Mouse (Mus musculus): ENCODE measurements around the gene Gm40193.
"Not testable (repeated sequence)": the region's sequence is repeated elsewhere in the genome, so short reads cannot be mapped to it uniquely, and the experiment has no call there.

Gm40193 gene

DNA sequence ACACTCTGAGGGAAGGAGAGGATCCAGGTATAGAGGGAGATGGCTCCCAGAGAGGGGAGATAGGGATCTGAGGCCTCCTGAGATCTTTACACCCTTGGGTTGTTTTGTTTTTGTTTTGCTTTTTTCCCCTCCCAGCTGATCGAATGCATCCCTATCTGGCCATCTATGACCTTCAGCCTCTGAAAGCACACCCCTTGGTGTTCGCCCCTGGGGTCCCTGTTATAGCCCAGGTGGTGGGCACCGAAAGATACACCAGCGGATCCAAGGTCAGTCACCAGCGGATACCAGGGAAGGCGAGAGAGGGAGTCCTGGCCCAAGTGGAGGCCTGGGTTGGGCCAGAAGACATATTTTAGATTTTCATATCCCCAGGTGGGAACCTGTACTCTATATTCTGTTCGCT is 8.2 kb upstream of the Gm40193 start:
- DNase-seq (ENCODE audit: low spot score): no peak

DNA sequence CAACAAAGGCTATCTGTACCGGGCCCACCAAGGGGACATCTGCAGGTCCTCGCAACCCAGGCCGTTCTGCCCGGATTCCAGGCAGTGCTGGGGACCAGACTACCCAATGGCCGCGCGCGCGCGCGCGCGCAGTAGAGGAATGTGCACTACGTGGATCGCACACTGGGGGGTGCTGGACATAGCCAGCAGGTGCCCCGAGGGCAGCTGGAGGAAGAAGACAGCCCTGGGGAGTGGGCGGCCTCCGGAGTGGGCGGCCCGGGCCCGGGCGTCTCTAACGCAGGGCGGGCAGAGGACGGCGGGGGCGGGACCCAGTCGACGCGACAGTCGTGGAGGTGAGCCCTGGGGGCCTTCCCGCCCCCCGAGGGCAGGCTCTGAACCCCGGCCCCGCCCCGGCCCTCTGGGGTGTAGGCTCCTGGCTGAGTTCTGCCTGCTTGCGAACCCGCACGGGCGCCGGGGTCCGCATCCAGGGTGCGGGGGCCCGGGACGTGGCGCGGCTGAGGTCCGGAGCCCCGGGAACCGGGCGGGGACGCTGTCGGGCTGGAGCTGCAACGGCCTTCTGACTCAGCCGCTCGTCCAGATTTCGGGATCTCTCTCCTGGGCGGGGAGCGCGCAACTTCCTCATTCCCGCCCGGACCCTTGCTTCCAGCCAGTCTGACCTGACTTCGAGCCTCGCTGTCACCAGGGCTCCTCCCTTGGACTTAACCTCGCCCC is 7.3 kb upstream of the Gm40193 start, which contains the start of gene Pld2:
Gene Pld2 (plus strand): TSS at position 188 of the 711 bp plus-strand sequence.
- DNase-seq (ENCODE audit: low spot score): peak; percentile 79

DNA sequence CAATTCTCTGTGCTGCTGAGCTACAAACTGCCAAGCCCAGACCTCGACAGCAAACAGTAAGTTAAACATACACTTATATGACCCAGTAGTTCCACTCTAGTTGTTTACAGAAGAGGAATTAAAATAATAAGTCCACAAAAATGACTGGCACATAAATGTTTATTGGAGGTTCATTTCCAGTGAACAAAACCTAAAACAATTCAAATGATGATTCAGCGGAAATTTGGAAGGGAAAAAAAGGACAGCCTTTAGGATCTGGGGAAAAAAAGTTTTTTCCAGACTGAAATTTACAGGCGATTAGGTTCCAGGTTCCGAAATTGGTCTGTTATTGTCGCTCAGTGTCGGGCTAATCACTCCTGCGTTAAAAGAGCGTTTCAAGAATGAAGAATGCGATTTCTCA is 6.7 kb upstream of the Gm40193 start:
- DNase-seq (ENCODE audit: low spot score): no peak

DNA sequence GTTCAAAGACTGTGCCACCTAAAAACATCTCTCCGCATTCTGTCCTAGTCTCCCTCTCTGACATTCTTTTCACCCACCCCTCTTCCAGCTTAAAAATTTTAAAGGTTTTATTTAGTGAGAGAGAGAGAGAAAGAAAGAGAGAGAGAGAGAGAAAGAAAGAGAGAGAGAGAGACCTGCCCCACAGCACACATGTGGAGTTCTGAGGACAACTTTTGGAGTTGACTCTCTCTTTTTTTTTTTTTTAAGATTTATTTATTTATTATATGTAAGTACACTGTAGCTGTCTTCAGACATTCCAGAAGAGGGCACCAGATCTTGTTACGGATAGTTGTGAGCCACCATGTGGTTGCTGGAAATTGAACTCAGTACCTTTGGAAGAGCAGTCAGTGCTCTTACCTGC is 1.7 kb downstream of the Gm40193 start:
- DNase-seq (ENCODE audit: low spot score): not testable (repeated sequence)

DNA sequence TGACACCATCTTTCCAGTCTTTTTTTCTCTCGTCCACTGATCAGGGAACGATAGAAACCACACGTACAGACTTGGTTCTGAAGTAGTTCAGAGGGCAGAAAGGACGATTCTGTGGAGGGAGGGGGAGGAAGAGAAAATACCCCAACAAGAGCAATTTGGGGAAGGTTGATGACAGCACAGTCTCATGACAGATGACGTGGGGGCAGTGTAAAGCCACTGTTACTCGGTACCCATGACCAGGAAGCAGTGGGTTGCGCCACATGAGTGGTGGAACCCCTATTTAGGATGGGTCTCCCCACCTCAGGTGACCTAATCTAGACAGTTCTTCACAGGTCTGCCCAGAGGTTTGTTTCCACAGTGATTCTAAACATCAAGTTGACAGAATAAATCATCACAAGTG is 4.1 kb downstream of the Gm40193 start:
- no peak for DNase-seq (ENCODE audit: low spot score)

DNA sequence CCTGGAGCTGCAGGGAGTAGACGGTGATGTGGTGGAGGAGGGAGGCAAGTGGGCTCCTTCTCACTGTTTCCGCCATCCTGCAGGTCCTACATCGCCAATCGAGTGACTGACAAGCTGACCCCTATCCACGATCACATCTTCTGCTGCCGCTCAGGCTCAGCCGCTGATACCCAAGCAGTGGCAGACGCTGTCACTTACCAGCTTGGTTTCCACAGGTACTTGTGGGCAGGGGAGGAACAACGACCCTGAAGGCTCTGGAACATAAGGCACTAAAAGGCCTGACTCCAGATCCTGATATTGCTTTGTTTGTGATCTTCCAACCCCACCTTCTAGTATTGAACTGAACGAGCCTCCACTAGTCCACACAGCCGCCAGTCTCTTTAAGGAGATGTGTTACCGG is 6.5 kb downstream of the Gm40193 start:
- no peak for DNase-seq (ENCODE audit: low spot score)

DNA sequence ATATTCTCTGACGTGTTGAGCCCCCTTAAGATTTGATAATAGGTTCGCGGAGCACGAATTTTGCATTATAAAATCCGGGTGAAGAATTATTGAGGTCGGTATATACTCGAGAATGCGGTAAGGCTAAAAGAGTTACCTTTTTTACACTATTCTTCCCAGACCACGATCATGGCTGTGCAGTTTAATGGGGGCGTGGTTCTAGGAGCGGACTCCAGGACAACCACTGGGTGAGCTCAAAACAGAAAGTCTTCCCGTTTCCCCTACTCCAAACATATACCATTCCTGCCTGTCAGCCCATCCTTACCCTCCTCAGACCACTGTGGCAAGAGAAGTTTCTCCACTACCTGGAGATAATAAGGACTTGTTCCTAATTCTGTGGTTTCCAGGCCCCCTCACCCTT is 7.0 kb downstream of the Gm40193 start:
- DNase-seq (ENCODE audit: low spot score): no peak

DNA sequence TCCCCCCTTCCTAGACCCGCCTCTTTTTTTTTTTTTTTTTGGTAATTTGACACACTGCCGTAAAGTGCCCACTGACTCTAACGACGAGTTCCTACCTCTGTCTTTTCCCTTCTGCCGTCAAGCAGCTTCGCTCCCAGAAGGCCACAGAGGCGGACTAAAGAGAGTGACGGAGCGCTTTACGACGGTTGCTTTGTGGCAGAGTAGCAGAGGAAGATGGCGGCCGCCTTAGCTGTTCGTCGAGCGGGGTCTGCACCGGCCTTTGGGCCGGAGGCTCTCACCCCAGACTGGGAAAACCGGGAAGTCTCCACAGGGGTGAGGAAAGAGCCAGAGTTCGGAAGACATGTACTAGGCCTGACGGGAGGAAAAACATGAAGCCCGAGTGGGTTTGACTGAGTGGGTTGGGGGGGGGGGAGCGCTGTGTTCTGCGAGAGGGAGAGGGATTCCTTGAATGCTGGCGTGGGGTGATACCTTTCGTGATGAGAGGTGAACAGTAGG is 7.5 kb downstream of the Gm40193 start, which contains the start of gene Psmb6:
Gene Psmb6 (plus strand): TSS at position 184 of the 495 bp plus-strand sequence.
- DNase-seq (ENCODE audit: low spot score): peak; percentile 74

DNA sequence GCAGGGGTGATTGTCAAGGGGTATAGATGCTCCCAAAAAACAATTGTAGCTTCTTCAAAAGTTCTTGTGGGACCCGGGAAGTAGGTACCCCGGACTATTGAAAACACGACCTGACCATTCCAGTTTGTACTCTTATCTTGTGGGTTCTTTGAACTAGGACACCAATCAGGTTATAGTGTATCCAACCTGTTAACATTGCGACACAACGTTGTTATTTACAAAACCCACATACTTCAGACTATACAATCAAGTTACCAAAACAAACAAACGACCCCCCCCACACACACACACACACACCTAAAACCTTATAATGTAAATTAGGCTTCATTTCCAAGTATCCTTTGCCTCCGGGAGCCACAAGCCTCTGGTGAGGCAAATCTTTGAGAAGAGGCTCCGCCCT is 8.0 kb downstream of the Gm40193 start:
- DNase-seq (ENCODE audit: low spot score): no peak

DNA sequence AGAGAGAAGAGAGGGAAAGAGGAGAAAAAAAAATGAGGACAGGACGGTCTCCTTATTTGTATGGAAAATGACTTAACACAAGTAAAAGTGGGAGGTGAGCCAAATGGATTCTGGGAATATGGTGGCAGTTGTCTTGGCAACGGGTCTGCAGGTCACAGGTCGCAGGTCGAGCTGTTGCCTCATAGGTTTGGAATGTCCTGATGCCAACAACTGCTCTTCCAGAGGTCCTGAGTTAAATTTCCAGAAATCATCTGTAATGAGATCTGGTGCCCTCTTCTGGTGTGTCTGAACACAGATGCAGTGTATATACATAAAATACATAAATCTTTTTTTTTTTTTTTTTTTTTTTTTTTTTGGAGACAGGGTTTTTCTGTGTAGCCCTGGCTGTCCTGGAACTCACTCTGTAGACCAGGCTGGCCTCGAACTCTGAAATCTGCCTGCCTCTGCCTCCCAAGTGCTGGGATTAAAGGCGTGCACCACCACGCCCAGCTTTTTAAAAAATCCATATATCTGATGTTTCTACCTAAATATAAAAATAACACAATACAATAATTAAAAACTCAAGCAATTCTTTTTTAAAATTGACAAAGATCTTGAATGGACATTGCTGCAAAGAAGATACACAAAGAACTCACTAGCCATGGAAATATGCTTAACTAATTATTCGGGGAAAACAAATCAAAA is 9.3 kb downstream of the Gm40193 start:
- not testable (repeated sequence) for DNase-seq (ENCODE audit: low spot score)

DNA sequence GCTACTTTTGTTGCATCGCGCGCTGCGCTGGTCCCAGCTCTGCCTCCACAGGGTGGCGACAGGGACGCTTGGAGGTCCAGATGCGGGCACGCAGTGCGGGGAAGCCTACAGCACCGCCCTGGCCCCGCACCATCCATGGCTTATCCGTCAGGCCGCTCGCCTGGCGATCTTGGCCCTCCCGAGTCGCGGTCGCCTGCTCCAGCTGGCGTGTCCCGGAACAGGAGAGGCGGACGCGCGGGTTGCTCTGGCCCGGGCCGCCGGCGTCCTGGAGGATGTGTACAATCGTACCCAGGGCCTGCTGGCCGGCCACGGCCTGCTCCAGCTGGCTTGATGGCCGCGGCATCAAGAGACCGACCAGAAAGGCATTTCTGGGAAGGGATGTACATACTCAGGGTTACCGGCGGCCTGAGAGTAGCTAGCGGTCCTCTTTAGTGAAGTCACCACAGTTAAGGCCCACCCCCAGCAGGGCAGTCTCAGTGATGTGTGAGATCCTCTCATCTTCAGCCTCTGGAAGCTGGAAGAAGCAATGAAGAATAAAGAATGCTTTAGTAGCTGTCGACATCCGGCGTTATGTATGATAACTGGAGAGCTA is 12.5 kb downstream of the Gm40193 start:
- peak; percentile 32 for DNase-seq (ENCODE audit: low spot score)

DNA sequence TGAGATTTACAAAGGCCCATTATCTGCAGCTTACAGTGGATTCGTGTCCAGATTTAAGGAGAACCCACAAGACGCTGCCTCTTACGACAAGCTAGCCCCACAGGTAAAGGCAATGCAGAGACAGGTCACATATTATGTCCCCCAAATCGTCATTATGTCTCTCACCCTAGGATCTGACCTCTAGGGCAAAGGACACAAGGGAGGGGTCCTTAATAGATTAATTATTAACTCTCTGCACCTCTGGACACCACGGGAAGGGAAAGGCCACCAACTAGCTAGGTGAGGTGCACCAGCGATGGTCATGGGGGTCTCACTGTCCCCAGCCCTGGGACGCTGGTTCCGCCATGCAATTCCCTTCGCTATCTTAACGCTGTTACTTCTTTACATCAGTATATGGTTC is 13.8 kb downstream of the Gm40193 start, which contains the start of gene Gltpd2:
Gene Gltpd2 (plus strand): TSS at position 274 of the 400 bp plus-strand sequence.
- DNase-seq (ENCODE audit: low spot score): no peak

DNA sequence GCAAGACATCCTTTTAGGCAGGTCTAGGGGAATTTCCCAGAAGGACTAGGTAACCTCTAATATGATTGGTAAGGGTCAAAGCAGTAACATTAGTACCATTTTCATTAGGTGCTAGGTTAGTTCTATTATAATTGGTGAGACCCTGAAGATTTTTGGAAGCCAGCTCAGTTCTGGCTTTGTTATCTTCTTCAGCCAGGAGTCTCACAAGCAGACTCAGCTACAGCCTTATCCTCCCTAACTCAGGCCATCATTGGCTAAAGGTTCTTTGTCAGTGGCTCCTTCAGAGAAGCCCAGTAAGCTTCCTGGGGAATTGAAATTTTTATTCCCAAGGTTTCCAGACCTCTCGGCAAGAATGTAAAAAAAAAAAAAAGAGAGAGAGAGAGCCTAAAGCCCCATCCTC is 14.3 kb downstream of the Gm40193 start:
- DNase-seq (ENCODE audit: low spot score): no peak

DNA sequence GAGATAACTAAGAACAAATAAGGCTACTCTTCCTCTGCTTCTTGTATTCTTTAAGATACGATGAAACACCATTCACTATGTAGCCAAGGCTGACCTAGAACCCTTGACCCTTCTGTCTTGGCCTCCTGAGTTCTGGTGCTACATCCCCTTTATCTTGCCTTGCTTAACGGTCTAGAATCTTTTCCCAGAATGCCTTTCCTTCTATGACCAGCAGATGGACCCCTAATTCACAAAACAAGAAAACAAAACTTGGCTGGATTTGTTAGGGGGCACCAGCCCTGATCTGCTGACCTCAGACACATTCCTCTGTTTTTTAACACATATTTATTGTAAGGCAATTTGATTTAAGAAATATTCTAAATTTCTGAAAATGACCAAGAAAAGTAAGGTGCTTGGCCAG is 16.4 kb downstream of the Gm40193 start:
- no peak for DNase-seq (ENCODE audit: low spot score)

DNA sequence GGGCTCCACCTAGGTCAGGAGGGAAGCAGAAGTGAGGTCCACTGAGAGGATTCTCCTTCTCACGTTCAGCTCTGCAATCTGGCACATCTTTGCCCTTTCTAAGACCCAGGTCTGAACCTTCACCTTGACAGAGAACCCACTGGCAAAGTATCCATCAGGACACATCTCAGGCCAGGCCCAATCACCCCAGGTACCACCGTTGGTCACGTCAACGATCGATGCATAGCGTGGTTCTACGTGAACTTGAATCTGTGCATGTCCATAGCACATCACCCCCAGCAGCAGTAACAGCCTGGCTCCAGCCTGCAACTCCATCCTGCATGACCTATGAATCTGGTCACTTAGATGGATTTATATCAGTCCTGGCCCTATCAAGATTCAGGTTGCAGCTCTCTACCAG is 18.5 kb downstream of the Gm40193 start, which contains the start of gene Vmo1:
Gene Vmo1 (minus strand): TSS at position 329 of the 400 bp plus-strand sequence.
- no peak for DNase-seq (ENCODE audit: low spot score)

DNA sequence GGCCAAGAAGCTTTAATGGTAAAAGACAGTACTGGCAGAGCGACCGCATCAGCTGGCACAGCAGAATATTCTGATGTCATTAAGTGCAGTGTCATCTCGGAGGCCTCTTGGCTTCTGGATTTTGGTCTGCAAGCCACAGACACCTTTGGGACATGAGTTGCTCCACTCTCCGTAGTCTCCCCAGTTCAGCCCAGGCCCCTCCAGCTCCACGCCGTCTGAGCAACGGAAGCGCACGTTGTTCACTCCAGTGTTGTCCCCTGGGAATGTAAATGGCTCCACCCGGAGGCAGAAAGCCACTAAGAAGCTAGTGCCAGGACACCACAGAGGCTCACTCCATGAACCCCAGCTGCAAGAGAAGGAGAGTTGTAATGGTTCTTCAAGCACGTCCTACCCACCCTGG is 19.2 kb downstream of the Gm40193 start:
- no peak for DNase-seq (ENCODE audit: low spot score)

DNA sequence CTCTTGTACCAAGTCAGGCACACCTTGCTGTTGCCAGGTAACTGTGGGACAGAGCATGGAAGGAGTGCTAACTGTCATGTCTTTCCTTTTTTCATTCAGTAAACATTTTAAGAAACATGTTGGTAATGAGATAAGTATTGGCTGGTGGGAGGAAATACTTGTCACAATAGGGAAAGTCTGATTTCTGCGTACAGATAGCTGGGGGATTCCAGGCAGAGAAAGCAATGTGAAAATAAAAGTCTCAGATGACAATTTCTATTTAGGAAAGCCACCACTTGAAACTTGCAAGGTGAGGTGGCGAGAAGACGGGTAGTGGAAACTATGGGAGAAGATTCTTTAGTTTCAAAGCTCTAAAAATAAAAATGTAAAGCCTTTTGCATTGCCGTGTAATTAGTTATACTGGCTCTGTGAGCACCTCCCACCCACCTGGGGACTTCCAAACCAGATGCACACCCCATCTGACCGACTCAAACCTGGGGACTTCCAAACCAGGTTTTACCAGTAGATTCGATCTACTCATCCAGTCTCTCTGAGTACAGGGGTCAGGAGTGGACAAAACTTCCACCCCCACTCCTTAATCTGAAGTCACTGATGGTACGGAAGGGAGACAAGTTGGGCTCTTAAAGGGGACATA is 19.9 kb downstream of the Gm40193 start:
- DNase-seq (ENCODE audit: low spot score): no peak

DNA sequence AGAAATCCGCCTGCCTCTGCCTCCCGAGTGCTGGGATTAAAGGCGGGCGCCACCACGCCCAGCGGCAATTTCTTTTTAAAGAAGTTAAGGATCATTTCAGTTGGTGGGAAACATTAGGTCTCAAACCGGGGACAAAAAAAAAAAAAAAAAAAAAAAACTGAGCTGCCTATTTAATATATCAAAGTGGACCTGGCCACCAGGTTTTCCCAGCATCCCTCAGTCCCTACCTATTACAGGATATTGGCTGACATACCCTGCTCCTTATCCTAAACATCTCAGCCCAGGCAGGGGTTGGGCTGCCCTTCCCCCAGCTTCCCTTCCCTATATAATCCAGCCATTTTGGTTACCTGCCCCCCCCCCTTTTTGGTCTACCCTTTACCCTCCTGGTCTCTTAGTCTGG is 20.9 kb downstream of the Gm40193 start:
- no peak for DNase-seq (ENCODE audit: low spot score)

DNA sequence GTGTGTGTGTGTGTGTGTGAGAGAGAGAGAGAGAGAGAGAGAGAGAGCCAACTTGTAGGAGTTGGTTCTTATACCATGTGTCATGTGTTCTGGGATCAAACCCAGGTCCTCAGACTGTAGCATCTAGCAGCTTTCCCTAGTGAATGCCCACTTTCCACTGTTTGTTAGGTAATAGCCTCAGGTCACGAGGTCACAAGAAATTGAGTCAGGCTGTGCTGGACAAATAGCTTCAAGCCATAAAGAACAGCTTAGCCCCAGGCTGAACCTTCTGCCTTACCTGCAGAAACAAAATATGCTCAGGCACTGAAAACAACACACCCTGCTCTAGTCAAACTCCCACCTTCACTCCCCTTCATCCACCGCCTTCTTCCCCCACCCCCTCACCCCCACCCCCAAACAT is 21.5 kb downstream of the Gm40193 start:
- DNase-seq (ENCODE audit: low spot score): no peak

DNA sequence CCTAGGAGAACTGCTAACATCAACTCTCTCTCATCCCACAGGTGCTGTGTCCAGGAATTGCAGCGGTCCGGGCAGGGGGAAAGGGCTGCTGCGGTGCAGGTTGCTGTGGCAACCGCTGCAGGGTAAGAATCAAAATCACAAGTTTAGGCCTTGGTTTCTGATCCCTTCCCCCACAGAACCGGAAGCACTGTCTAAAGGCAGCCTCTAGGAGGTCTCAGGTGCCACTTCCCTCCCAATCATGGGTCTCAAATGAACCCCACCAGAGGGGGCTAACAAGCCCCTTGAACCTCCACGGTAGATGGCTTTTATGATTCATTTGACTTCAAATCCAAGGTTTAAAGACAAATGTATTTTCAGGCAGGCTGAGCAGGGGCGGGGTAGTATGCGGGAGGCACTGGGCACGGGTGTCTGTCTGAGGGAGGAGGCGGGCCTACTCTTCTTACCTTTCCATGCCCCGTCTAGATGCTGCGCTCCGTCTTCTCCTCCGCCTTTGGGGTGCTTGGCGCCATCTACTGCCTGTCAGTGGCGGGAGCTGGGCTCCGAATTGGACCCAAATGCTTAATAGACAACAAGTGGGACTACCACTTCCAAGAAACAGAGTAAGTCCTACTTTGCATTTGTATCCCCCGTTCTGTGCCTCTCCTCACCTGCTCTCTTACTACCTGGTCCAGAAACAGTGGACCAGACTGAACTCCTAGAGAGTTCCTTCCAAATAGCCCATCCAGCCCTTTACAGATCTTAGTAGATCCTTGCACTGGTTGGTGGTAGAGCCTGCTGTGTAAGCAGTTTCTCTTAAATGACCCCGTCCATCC is 22.8 kb downstream of the Gm40193 start:
- DNase-seq (ENCODE audit: low spot score): no peak

DNA sequence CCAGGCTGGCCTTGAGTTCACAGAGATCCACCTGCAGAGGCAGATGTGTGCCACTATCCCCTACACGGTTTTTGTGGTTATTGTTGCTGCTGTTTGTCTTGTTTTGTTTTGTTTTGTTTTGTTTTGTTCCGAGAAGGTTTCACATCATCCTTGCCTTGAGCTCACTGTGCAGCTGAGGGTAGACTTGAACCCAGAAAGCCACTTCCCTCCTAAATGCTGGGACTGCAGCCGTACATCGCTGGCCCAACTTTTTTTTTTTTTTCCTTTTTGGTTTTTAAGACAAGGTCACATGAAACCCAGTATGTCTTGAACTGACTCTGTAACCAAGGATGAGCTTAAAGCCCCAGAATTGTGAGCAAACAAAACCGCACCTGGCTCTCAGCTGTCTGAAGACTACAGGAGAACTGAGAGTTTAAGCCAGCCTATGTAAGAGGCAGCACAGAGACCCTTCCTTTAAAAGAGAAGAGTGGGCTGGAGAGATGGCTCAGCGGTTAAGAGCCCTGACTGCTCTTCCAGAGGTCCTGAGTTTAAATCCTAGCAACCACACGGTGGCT is 25.7 kb downstream of the Gm40193 start:
- no peak for DNase-seq (ENCODE audit: low spot score)
